Mouse (Mus musculus): Measurements from ENCODE around the gene Kctd19. TPM values are rescaled to one million over a fixed set of nuclear protein-coding genes. Genes with fewer than 3 reads are reported as not detected.

Gene Kctd19
- total RNA-seq, 2 experiments from 2014 or later, result not detected

DNA sequence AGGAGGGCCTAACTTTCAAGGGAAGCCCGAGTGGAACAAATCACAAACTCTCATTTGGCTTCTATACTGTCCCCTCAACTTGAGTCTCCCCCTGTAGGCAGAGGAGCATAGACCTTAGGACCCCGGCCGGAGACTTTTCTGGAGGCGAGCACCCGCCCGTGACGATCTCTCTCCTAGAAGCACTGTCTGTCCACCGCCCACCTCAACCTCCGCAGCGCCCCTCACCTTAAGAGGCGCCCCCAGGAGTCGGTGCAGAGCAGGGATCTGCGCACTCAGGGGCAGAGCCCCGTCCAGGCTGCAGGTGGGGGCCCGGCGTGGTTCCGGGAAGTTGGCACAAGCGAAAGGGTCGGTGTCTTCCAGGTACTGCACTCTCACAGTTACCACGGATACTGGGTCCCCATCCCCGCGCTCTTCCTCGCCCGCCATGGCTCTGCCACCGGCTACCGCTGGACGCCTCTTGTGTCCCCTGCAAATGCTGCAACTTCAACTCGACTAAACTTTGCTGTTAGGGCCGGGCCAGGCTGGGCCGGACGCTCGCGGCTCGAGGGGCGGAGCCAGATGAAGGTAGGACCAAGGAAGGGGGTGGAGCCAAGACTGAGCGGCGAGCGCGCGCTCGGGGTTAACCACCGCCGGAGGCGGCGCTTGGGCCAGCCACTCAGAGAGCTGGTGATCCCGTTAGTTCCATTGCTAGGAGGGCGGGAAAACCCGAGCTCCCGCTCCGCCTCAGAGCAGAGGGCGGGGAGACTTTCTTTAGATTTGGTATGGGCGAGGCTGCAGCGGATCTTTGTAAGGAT, 65.7 kb downstream of the Kctd19 start, which contains the start of gene Fhod1:
TSS of gene Fhod1 (minus strand) at position 526 of the 794 bp plus-strand sequence.
- DNase-seq (ENCODE audit: low spot score in 2 of 2), result peak; percentile 75 to 86
- TF ChIP-seq CTCF (conservative IDR thresholded peaks at IDR 0.05), result 0 out of 2 replicates have a peak, but pooled peaks have one; percentile 27
- Histone ChIP-seq H3K27ac (peak within 1 kb of the TSS; percentile 75; the same call in 1 of the 2 replicates), H3K4me3 (peak within 1 kb of the TSS; percentile 77)

DNA sequence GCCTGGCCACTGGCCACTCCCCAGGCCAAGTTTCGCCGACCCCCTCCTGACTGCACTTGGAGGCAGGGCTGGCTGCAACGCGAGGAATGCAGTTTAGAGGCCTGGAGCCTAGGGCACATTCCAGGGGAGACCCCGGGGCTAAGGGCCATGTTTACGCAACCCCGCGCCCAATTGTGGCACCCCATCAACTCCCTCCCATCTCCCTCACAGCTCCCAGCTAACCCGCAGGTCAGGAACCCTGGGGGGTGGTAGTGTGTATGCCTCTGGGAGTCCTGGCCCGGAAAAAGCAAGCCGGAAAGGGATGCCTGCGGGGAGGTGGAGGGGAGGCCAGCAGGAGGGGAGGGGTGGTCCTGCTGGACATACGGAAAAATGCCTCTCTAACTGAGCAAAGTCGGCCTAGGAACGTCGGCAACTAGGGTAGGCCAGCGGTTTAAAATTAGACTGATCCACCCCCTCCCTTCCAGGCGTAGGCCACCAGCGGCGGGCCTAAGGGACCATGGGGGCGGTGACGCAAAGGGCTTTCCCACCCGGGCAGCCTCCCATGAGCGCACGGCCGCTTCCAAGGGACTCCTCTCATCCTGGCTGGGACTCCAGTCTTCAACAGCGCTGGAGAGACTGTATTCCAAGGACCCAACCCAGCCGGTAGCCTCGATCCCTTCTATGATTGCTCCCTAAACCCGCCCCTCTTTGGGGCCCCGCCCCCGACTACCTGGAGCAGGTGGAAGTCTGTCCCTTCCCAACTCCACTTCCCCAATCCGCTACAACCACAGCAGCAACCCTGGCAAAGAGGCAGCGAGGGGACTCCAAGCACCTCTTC, 66.5 kb downstream of the Kctd19 start:
- Histone ChIP-seq H3K27ac (peak overlapping the region; percentile 34; the same call in 1 of the 2 replicates), H3K4me3 (peak overlapping the region; percentile 77)
- no peak for TF ChIP-seq CTCF (conservative IDR thresholded peaks at IDR 0.05)
- no peak for DNase-seq (ENCODE audit: low spot score in 2 of 2)

DNA sequence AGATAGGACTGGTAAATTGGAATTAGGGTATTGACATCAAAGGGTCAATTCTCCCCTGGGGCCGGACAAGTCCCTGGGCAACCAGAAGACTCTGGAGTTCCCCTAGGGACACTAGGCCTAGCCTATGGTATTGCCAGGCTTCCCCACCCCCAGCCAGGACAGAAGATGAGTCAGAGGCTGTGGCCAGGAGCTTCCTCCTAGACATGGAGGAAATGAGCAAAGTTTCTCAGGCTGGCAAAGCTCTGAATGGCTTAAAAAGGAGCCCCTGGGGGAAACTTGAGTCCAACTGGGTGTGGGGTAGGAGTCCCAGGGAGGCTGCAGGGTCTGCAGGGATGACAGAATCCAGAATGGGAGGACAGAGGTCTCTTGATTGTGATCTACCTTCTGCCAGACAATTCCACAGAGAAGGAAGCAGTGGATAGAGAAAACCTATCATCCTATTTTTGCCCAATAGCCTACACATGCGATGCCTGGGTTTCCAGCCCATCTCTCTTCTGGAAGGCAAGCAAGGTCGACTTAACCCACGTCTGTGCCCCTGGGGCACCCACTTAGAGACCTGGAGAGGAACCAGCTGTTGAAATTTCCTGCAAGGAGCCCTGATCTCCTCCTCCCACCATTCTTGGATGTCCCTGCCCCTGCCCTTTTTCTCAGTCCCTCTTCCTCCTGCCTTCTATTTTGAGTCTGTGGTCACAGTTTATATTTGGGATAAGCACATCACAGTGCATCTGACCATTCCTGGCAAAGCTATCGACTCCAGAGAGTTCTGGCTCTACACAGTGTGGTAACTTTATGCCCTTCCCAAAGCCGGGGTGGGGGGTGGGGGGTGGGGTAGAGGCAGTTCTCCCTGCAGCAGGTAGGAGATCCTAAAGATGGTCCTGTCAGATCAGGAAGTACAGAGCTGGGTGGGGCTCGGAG, 68.0 kb downstream of the Kctd19 start:
- Histone ChIP-seq H3K27ac (no peak overlapping the region; the same call in 1 of the 2 replicates), H3K4me3 (no peak overlapping the region)
- no peak for TF ChIP-seq CTCF (conservative IDR thresholded peaks at IDR 0.05)
- DNase-seq (ENCODE audit: low spot score in 2 of 2), result no peak

DNA sequence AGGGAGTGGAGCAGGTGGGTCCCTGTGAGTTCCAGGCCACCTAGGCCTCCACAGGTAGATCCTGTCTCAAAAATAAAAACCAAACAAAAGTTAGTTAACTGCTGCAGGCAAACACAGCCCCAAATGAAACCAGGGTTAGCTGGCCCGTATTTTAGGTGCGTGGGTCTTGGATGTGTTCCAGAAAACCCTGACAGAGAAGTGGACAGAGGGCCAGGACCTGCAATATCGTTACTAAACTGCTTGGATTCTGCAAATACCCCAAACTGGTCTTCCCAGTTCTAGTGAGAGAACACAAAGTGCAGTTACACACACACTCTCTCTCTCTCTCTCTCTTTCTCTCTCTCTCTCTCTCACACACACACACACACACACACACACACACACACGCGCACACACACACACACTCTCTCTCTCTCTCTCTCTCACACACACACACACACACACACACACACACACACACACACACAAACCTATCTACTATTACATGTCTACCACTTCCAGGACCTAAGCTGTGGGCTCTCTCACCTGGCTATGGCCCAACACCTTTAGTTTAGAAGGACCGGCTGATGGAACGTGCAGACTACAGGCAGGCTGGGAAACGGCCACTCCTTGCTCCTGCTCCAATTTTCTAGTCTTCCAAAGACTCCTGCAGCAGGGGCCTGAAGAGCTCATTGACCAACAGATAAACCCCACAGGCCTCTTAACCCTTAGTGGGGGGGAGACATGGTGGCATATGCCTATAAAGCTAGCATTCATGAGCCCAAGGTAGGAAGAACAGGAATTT, 69.3 kb downstream of the Kctd19 start:
- no peak overlapping the region for H3K27ac ChIP-seq
- TF ChIP-seq CTCF (conservative IDR thresholded peaks at IDR 0.05), result no peak
- no peak overlapping the region for H3K4me3 ChIP-seq
- DNase-seq (ENCODE audit: low spot score in 2 of 2), result no peak

DNA sequence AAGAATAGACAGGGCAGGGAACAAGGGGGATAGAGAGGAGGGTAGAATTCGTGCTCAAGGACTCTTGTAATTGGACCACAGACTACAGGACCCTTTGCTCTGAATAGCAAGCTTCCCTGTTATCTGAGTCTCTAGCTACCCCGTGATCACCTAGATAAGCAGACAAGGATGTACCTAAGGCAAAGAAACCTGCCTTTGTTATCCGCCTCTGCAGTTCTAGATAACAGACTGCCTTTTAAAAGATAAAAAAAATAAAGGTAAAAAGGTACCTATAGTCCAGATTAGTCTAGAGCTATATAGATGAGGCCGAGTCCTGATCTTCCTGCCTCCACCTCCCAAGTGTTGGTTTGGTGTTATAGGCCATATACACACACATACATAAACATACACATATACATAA, 70.5 kb downstream of the Kctd19 start:
- DNase-seq (ENCODE audit: low spot score in 2 of 2), result no peak
- Histone ChIP-seq H3K4me3 (no peak overlapping the region), H3K27ac (no peak overlapping the region)
- TF ChIP-seq CTCF (conservative IDR thresholded peaks at IDR 0.05), result no peak

DNA sequence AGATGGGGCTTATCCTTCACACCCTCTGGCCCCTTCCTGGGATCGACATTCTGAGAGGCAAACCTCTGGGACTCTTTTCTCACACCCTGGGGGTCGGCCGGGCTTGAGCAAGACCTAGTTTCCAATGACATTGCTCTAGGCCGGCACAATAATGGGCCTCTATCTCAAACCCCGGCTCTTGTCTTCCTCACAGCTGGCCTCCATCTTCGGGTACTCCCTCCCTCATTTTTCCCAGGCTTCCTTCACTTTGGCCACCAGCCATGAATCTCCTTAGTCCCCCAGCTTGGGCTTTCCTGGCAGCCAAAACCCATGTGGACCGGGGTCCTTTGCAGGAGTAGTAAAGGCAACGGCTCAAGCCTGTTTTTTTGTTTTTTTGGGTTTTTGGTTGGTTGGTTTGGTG, 71.9 kb downstream of the Kctd19 start:
- H3K4me3 ChIP-seq, result no peak overlapping the region
- no peak for TF ChIP-seq CTCF (conservative IDR thresholded peaks at IDR 0.05)
- DNase-seq (ENCODE audit: low spot score in 2 of 2), result no peak
- H3K27ac ChIP-seq, result no peak overlapping the region

DNA sequence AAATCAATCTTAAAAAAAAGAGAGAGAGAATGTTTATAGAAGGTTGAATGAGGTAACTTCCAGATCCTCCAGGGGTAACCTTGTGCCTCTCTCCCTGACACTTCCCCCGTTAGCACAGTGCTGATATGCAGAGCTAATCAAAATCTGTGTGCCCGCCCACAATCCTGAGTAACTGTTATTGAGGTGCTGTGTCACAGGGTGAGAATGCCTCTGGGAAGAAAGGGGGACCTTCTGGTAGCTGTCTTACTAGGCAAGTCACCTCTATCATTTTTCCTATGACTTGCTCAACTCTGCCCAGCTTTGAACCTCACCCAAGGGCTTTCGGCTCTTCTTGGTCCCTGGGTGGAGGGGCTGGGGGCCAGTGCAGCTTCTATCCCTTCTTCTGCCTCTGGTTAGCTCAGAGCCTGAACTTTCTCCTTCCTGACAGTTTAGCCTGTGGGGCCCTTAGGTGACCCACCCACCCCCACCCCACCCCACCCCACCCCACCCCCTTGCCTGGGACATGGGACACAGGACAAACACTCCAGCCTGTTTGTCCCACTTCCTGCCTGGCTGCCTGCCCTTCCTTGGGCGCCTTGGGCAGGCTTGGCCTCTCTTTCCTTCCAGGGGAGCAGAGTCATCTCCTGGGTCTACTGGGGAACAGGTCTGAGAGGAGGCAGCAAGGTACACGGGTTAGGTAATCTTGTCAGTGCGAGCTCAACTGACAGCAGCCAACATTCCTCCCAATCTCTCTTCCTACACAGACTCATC, 73.2 kb downstream of the Kctd19 start:
- DNase-seq (ENCODE audit: low spot score in 2 of 2), result no peak
- no peak overlapping the region for H3K27ac ChIP-seq
- H3K4me3 ChIP-seq, result no peak overlapping the region
- no peak for TF ChIP-seq CTCF (conservative IDR thresholded peaks at IDR 0.05)

DNA sequence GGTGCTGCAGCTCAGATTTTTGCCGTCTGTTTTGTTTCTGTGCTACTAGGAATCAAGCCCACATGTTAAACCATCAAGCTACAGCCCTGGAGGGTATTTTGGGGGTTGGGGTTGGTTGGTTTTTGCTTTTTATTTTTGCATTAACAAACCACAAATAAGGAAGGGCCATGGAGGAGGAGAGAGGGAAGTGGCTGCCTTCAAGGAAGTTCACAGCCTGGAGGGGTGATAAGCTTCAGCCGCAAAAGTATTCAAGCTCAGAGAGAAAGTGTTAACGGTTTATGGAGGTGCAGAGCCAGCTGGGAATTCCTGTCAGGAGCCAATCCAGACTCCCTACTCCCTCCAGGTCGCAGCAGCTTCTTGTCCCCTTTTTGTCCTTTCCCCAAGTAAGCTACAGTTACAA, 74.3 kb downstream of the Kctd19 start:
- TF ChIP-seq CTCF (conservative IDR thresholded peaks at IDR 0.05), result no peak
- Histone ChIP-seq H3K27ac (no peak overlapping the region), H3K4me3 (no peak overlapping the region)
- no peak for DNase-seq (ENCODE audit: low spot score in 2 of 2)

DNA sequence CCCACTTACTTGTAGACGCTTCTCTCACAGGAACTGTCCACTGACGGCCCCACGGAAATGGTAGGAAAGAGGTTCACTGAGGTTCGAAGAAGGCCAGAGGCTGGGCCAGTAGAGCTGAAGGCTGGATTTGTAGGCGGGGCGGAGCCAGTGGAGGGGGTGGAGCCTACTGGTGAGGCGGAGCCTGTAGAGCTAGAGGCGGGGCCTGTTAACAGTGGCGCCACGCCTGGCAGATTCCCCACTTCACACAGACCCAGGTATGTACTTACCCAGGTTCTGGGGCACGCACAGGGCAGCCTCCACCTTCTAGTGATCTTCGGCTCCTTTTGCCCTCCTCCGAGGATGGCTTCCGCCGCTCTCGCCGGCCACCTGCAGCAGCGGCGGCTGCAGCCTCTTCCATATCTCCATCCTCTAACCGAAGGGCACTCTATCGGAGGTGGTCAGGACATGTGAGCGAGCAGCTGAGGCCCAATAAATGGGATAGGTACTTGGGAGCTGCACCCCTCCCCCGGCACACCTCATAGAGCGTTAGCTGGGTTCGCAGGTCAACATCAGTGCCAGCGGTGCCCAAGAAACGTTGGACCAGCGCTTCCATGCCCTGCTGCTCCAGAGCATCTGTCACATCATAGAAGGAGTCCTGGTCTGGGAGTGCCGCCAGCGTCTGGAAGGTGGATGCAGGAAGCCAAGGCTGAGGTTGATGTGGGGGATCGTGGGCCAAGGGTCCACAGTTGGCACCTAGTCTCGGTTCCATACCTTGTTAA, 76.8 kb downstream of the Kctd19 start:
- no peak for DNase-seq (ENCODE audit: low spot score in 2 of 2)
- TF ChIP-seq CTCF (conservative IDR thresholded peaks at IDR 0.05), result no peak
- Histone ChIP-seq H3K4me3 (no peak overlapping the region), H3K27ac (no peak overlapping the region)

Other genes starting within 250 kb of the Kctd19 start
- gene Cbfb, start 242.8 kb downstream of the Kctd19 start, total RNA-seq (2021), result 10 to 100 TPM; 20.0 to 20.4 TPM
- 10 to 100 TPM; 38.9 to 39.2 TPM for gene D230025D16Rik, start 188.4 kb downstream of the Kctd19 start, total RNA-seq (2021)
- 1 to 10 TPM; 2.9 TPM for gene B3gnt9, start 158.3 kb downstream of the Kctd19 start, total RNA-seq (2021)
- 1 to 10 TPM; 7.0 to 7.6 TPM for gene Tradd, start 148.9 kb downstream of the Kctd19 start, total RNA-seq (2021)
- 1 to 10 TPM in 1 of 2 experiments, under 1 TPM in 1; 0.91 to 1.9 TPM for gene Fbxl8, start 148.9 kb downstream of the Kctd19 start, total RNA-seq (2021)
- gene Hsf4, start 143.7 kb downstream of the Kctd19 start, total RNA-seq (2021), result 1 to 10 TPM; 7.2 to 9.5 TPM
- gene Nol3, start 137.4 kb downstream of the Kctd19 start, total RNA-seq (2021), result 1 to 10 TPM; 7.4 to 7.8 TPM
- 10 to 100 TPM; 20.0 to 24.4 TPM for gene 4931428F04Rik, start 123.6 kb downstream of the Kctd19 start, total RNA-seq (2021)
- gene Exoc3l, start 117.4 kb downstream of the Kctd19 start, total RNA-seq (2021), result 1 to 10 TPM; 1.4 TPM
- 10 to 100 TPM; 36.1 to 39.0 TPM for gene E2f4, start 115.8 kb downstream of the Kctd19 start, total RNA-seq (2021)
- 1 to 10 TPM in 1 of 2 experiments, under 1 TPM in 1; 0.84 to 1.2 TPM for gene Elmo3, start 107.9 kb downstream of the Kctd19 start, total RNA-seq (2021)
- gene Lrrc29, start 87.2 kb downstream of the Kctd19 start, total RNA-seq (2021), result 1 to 10 TPM; 7.6 to 7.7 TPM
- 10 to 100 TPM; 40.3 to 40.9 TPM for gene Tmem208, start 87.1 kb downstream of the Kctd19 start, total RNA-seq (2021)
- 1 to 10 TPM; 2.0 to 2.1 TPM for gene Fhod1, start 65.5 kb downstream of the Kctd19 start, total RNA-seq (2021)
- 10 to 100 TPM; 13.3 to 14.9 TPM for gene Slc9a5, start 64.7 kb downstream of the Kctd19 start, total RNA-seq (2021)
- 1 to 10 TPM; 1.7 to 2.2 TPM for gene Plekhg4, start 40.2 kb downstream of the Kctd19 start, total RNA-seq (2021)
- under 1 TPM; 0.42 to 0.84 TPM for gene Lrrc36, start 69 bp upstream of the Kctd19 start, total RNA-seq (2021)
- gene Tppp3, start 58.0 kb upstream of the Kctd19 start, total RNA-seq (2021), result 10 to 100 TPM; 36.5 to 36.8 TPM
- 10 to 100 TPM; 36.2 to 38.9 TPM for gene Zdhhc1, start 83.4 kb upstream of the Kctd19 start, total RNA-seq (2021)
- gene Hsd11b2, start 105.3 kb upstream of the Kctd19 start, total RNA-seq (2021), result not detected
- gene Atp6v0d1, start 152.5 kb upstream of the Kctd19 start, total RNA-seq (2021), result 100 to 1,000 TPM; 278 to 305 TPM
- gene Ripor1, start 191.8 kb upstream of the Kctd19 start, total RNA-seq (2021), result 10 to 100 TPM; 88.7 to 94.8 TPM
- 10 to 100 TPM; 70.4 to 82.6 TPM for gene Ctcf, start 223.1 kb upstream of the Kctd19 start, total RNA-seq (2021)
- not detected for gene Agrp, start 223.9 kb upstream of the Kctd19 start, total RNA-seq (2021)

Measured in layer of hippocampus, adult 2 months (tissue).